Mouse (Mus musculus) liver (tissue): ENCODE measurements around the gene Cntn4.

Experiments used
- DNase-seq: peaks from one replicate; pipeline ENCODE4 v3.0.0-alpha.2; 2020; ENCODE audit warnings: mixed read lengths

Gene Cntn4

GRCm38 (mm10) chr6:106097856-106098255 lies 420.4 kb downstream of the Cntn4 start:
- DNase-seq, result no peak

- DNase-seq, result peak; percentile 3
Observed at GRCm38 (mm10) chr6:106118523-106119081, 441.1 kb downstream of the Cntn4 start.

GRCm38 (mm10) chr6:106153530-106153929 lies 476.1 kb downstream of the Cntn4 start:
- DNase-seq, result no peak

GRCm38 (mm10) chr6:106155362-106155761 lies 477.9 kb downstream of the Cntn4 start:
- DNase-seq, result no peak

GRCm38 (mm10) chr6:106177546-106177945 lies 500.1 kb downstream of the Cntn4 start:
- no peak for DNase-seq

GRCm38 (mm10) chr6:106181596-106181995 lies 504.1 kb downstream of the Cntn4 start:
- no peak for DNase-seq

- no peak for DNase-seq
Observed at GRCm38 (mm10) chr6:106200974-106201373, 523.5 kb downstream of the Cntn4 start.

- DNase-seq, result no peak
Observed at GRCm38 (mm10) chr6:106207401-106207800, 529.9 kb downstream of the Cntn4 start.

- DNase-seq, result no peak
Observed at GRCm38 (mm10) chr6:106213071-106213470, 535.6 kb downstream of the Cntn4 start.

GRCm38 (mm10) chr6:106237046-106237948 lies 559.8 kb downstream of the Cntn4 start:
- no peak for DNase-seq

GRCm38 (mm10) chr6:106241553-106241952 lies 564.1 kb downstream of the Cntn4 start:
- no peak for DNase-seq

GRCm38 (mm10) chr6:106263396-106263795 lies 585.9 kb downstream of the Cntn4 start:
- DNase-seq, result no peak

- DNase-seq, result no peak
Observed at GRCm38 (mm10) chr6:106265487-106265886, 588.0 kb downstream of the Cntn4 start.

- DNase-seq, result no peak
Observed at GRCm38 (mm10) chr6:106266304-106266703, 588.8 kb downstream of the Cntn4 start.

GRCm38 (mm10) chr6:106268723-106269122 lies 591.3 kb downstream of the Cntn4 start:
- DNase-seq, result no peak

- no peak for DNase-seq
Observed at GRCm38 (mm10) chr6:106277139-106277538, 599.7 kb downstream of the Cntn4 start.

- DNase-seq, result no peak
Observed at GRCm38 (mm10) chr6:106281621-106282020, 604.2 kb downstream of the Cntn4 start.

- DNase-seq, result no peak
Observed at GRCm38 (mm10) chr6:106283815-106284214, 606.4 kb downstream of the Cntn4 start.

- DNase-seq, result no peak
Observed at GRCm38 (mm10) chr6:106299451-106299850, 622.0 kb downstream of the Cntn4 start.

GRCm38 (mm10) chr6:106300179-106300578 lies 622.7 kb downstream of the Cntn4 start:
- DNase-seq, result no peak

GRCm38 (mm10) chr6:106302435-106302834 lies 625.0 kb downstream of the Cntn4 start:
- DNase-seq, result no peak

GRCm38 (mm10) chr6:106328987-106329386 lies 651.5 kb downstream of the Cntn4 start:
- DNase-seq, result no peak

- no peak for DNase-seq
Observed at GRCm38 (mm10) chr6:106329636-106330035, 652.2 kb downstream of the Cntn4 start.

GRCm38 (mm10) chr6:106332466-106332865 lies 655.0 kb downstream of the Cntn4 start:
- no peak for DNase-seq
